Mouse (Mus musculus): ENCODE results near the gene Erich6b. TPM values are rescaled to one million over a fixed set of nuclear protein-coding genes. Genes with fewer than 3 reads are reported as not detected.

Gene Erich6b
- polyA plus RNA-seq, 1 experiment from 2014 or later, result not detected

- 63% methylated on average over 2 of the region's 2 CpGs for WGBS (ENCODE audit: insufficient replicate concordance)
- ATAC-seq (replicated peaks; ENCODE audit: insufficient number of reproducible peaks, low FRiP score, low TSS enrichment), result no peak
- no peak overlapping the region for H3K9ac ChIP-seq (ENCODE audit: low read depth, low read length)
- H3K4me1 ChIP-seq (ENCODE audit: control insufficient read depth, insufficient read depth, low read length), result no peaks in the 10 kb centered on the region
- no peaks in the 10 kb centered on the region for H3K27me3 ChIP-seq (ENCODE audit: control insufficient read depth, insufficient read depth, low read length)
- H3K36me3 ChIP-seq (ENCODE audit: control insufficient read depth, insufficient read depth, low read length), result no peaks in the 10 kb centered on the region
- H3K4me2 ChIP-seq, result no peak overlapping the region
- no peak overlapping the region for H3K4me3 ChIP-seq (ENCODE audit: low read depth, low read length)
- H3K27ac ChIP-seq (ENCODE audit: low read depth, low read length), result no peak overlapping the region
- no peaks in the 10 kb centered on the region for H3K9me3 ChIP-seq (replicated peaks; ENCODE audit: control insufficient read depth, low read length)
Observed at GRCm38 (mm10) chr14:75640846-75641245, 1.2 kb upstream of the Erich6b start.

DNA sequence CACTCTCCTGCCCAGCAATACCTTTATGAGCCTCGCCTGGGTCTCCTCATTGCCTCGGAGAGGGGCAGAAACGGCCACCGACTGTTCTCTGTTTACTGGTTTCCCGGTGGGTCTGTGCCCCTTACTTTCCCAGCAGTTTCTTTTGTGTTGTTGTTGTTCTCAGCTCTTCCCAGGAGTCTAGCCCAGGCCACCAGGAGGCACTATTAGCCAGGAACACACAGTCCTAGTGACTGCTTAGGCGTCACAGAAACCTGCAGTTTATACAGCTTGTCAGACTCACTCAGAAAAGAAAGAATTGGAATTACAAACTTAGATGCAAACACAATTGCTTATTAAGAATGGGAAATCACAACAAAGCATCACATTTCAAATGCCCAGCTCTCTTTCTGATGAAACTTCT is 690 bp upstream of the Erich6b start:
- H3K4me2 ChIP-seq, result no peak overlapping the region

DNA sequence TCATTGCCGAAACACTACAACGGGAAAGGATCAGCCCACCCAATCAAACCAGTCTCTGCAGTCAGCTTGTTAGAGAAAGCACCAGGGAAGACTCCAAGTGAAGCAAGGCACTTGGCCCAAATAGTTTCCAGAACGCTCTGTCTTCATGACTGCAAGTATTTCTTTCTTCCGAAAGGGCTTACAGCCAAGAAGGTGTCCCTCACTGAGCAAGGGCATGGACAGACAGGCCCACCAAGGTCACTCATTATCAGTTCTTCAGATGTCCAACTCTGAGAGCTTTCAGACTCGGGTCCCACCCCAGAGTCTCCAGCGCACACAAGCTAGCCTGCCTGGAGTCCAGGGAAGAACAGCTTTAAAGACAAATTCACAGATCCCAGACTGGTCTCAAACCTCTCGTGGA is 3.4 kb downstream of the Erich6b start:
- no peak overlapping the region for H3K4me2 ChIP-seq
- no peak overlapping the region for H3K4me3 ChIP-seq (ENCODE audit: low read depth, low read length)
- no peaks in the 10 kb centered on the region for H3K9me3 ChIP-seq (replicated peaks; ENCODE audit: control insufficient read depth, low read length)
- no peak for ATAC-seq (replicated peaks; ENCODE audit: insufficient number of reproducible peaks, low FRiP score, low TSS enrichment)
- H3K27me3 ChIP-seq (ENCODE audit: control insufficient read depth, insufficient read depth, low read length), result no peaks in the 10 kb centered on the region
- no peak overlapping the region for H3K27ac ChIP-seq (ENCODE audit: low read depth, low read length)
- H3K9ac ChIP-seq (ENCODE audit: low read depth, low read length), result no peak overlapping the region
- WGBS (ENCODE audit: insufficient replicate concordance), result 83% methylated on average over 7 of the region's 7 CpGs
- no peaks in the 10 kb centered on the region for H3K4me1 ChIP-seq (ENCODE audit: control insufficient read depth, insufficient read depth, low read length)
- no peaks in the 10 kb centered on the region for H3K36me3 ChIP-seq (ENCODE audit: control insufficient read depth, insufficient read depth, low read length)

More for the DNA sequence above, 690 bp upstream of the Erich6b start:
- Histone ChIP-seq H3K9me3 (replicated peaks; ENCODE audit: control insufficient read depth, low read length) (no peaks in the 10 kb centered on the region), H3K9ac (ENCODE audit: low read depth, low read length) (no peak overlapping the region), H3K4me1 (ENCODE audit: control insufficient read depth, insufficient read depth, low read length) (no peaks in the 10 kb centered on the region), H3K27ac (ENCODE audit: low read depth, low read length) (no peak overlapping the region), H3K27me3 (ENCODE audit: control insufficient read depth, insufficient read depth, low read length) (no peaks in the 10 kb centered on the region), H3K36me3 (ENCODE audit: control insufficient read depth, insufficient read depth, low read length) (no peaks in the 10 kb centered on the region), H3K4me3 (ENCODE audit: low read depth, low read length) (no peak overlapping the region)
- ATAC-seq (replicated peaks; ENCODE audit: insufficient number of reproducible peaks, low FRiP score, low TSS enrichment), result no peak
- WGBS (ENCODE audit: insufficient replicate concordance), result 72% methylated on average over 6 of the region's 6 CpGs

- H3K4me1 ChIP-seq (ENCODE audit: control insufficient read depth, insufficient read depth, low read length), result no peaks in the 10 kb centered on the region
- no peak overlapping the region for H3K9ac ChIP-seq (ENCODE audit: low read depth, low read length)
- 62% methylated on average over 9 of the region's 9 CpGs for WGBS (ENCODE audit: insufficient replicate concordance)
- no peak overlapping the region for H3K4me2 ChIP-seq
- no peak for ATAC-seq (replicated peaks; ENCODE audit: insufficient number of reproducible peaks, low FRiP score, low TSS enrichment)
- no peak overlapping the region for H3K27ac ChIP-seq (ENCODE audit: low read depth, low read length)
- no peaks in the 10 kb centered on the region for H3K36me3 ChIP-seq (ENCODE audit: control insufficient read depth, insufficient read depth, low read length)
- no peaks in the 10 kb centered on the region for H3K9me3 ChIP-seq (replicated peaks; ENCODE audit: control insufficient read depth, low read length)
- H3K4me3 ChIP-seq (ENCODE audit: low read depth, low read length), result no peak overlapping the region
- no peaks in the 10 kb centered on the region for H3K27me3 ChIP-seq (ENCODE audit: control insufficient read depth, insufficient read depth, low read length)
Observed at GRCm38 (mm10) chr14:75646060-75646459, 4.0 kb downstream of the Erich6b start.

DNA sequence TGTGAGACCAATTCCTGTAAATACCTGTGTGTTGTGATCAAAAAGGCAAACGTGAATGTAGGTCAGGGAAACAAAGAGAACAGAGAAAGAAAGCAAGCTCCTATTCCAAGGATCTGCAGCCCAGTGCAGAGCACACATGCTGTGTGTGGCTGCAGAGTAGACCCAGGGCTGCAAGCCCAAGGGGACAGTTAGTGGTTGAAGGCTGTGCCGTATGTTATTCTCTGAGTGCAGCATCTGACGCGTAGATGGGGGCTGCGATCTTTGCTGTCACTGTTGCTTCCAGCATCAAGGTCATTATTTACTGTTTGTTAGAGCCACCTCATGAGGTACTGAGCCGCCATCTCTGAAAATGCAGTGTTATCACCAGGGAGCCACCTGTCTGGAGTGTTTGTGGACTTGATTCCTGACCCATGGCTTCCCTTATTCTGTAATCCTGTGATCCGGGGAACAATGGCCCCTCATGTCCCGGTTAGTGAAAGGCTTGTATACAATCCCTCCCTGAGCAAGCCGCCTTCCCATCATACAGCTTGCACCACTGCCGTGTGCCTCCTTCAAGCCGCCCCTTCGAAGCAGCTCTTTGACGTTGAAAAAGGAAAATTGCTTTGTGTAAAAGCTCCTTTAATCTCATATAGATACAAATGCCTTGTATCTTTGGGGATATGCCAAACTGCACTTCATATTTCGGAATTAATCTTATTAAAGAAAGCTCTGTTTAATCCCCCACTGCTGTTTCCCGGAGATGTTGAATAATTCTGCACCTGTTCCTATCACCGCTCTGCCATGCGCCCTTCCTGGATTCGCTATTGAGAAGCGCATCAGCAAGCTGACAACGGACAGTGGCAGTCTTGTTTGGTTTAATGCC is 5.1 kb downstream of the Erich6b start:
- no peak for ATAC-seq (replicated peaks; ENCODE audit: insufficient number of reproducible peaks, low FRiP score, low TSS enrichment)
- WGBS (ENCODE audit: insufficient replicate concordance), result 63% methylated on average over 20 of the region's 20 CpGs
- H3K27ac ChIP-seq (ENCODE audit: low read depth, low read length), result no peak overlapping the region
- no peaks in the 10 kb centered on the region for H3K36me3 ChIP-seq (ENCODE audit: control insufficient read depth, insufficient read depth, low read length)
- H3K4me1 ChIP-seq (ENCODE audit: control insufficient read depth, insufficient read depth, low read length), result no peaks in the 10 kb centered on the region
- no peak overlapping the region for H3K4me2 ChIP-seq
- no peak overlapping the region for H3K9ac ChIP-seq (ENCODE audit: low read depth, low read length)
- H3K9me3 ChIP-seq (replicated peaks; ENCODE audit: control insufficient read depth, low read length), result no peaks in the 10 kb centered on the region
- H3K4me3 ChIP-seq (ENCODE audit: low read depth, low read length), result no peak overlapping the region
- H3K27me3 ChIP-seq (ENCODE audit: control insufficient read depth, insufficient read depth, low read length), result no peaks in the 10 kb centered on the region

- Histone ChIP-seq H3K4me3 (ENCODE audit: low read depth, low read length) (no peak overlapping the region), H3K9ac (ENCODE audit: low read depth, low read length) (no peak overlapping the region), H3K4me2 (no peak overlapping the region), H3K27ac (ENCODE audit: low read depth, low read length) (no peak overlapping the region), H3K36me3 (ENCODE audit: control insufficient read depth, insufficient read depth, low read length) (no peaks in the 10 kb centered on the region), H3K9me3 (replicated peaks; ENCODE audit: control insufficient read depth, low read length) (no peaks in the 10 kb centered on the region), H3K4me1 (ENCODE audit: control insufficient read depth, insufficient read depth, low read length) (no peaks in the 10 kb centered on the region), H3K27me3 (ENCODE audit: control insufficient read depth, insufficient read depth, low read length) (no peaks in the 10 kb centered on the region)
- no peak for ATAC-seq (replicated peaks; ENCODE audit: insufficient number of reproducible peaks, low FRiP score, low TSS enrichment)
- 62% methylated on average over 6 of the region's 6 CpGs for WGBS (ENCODE audit: insufficient replicate concordance)
Observed at GRCm38 (mm10) chr14:75660936-75661335, 18.9 kb downstream of the Erich6b start.

- Histone ChIP-seq H3K4me3 (ENCODE audit: low read depth, low read length) (no peak overlapping the region), H3K4me1 (ENCODE audit: control insufficient read depth, insufficient read depth, low read length) (no peaks in the 10 kb centered on the region), H3K4me2 (no peak overlapping the region), H3K36me3 (ENCODE audit: control insufficient read depth, insufficient read depth, low read length) (no peaks in the 10 kb centered on the region), H3K9me3 (replicated peaks; ENCODE audit: control insufficient read depth, low read length) (no peaks in the 10 kb centered on the region), H3K27ac (ENCODE audit: low read depth, low read length) (no peak overlapping the region), H3K9ac (ENCODE audit: low read depth, low read length) (no peak overlapping the region), H3K27me3 (ENCODE audit: control insufficient read depth, insufficient read depth, low read length) (no peaks in the 10 kb centered on the region)
- 78% methylated on average over 8 of the region's 8 CpGs for WGBS (ENCODE audit: insufficient replicate concordance)
- no peak for ATAC-seq (replicated peaks; ENCODE audit: insufficient number of reproducible peaks, low FRiP score, low TSS enrichment)
Observed at GRCm38 (mm10) chr14:75661548-75661947, 19.5 kb downstream of the Erich6b start.

GRCm38 (mm10) chr14:75665430-75666180 is 23.5 kb downstream of the Erich6b start:
- H3K9me3 ChIP-seq (replicated peaks; ENCODE audit: control insufficient read depth, low read length), result no peaks in the 10 kb centered on the region
- no peaks in the 10 kb centered on the region for H3K4me1 ChIP-seq (ENCODE audit: control insufficient read depth, insufficient read depth, low read length)
- H3K27me3 ChIP-seq (ENCODE audit: control insufficient read depth, insufficient read depth, low read length), result no peaks in the 10 kb centered on the region
- no peaks in the 10 kb centered on the region for H3K36me3 ChIP-seq (ENCODE audit: control insufficient read depth, insufficient read depth, low read length)
- no peak for ATAC-seq (replicated peaks; ENCODE audit: insufficient number of reproducible peaks, low FRiP score, low TSS enrichment)
- 88% methylated on average over 2 of the region's 2 CpGs for WGBS (ENCODE audit: insufficient replicate concordance)
- no peak overlapping the region for H3K4me3 ChIP-seq (ENCODE audit: low read depth, low read length)
- H3K9ac ChIP-seq (ENCODE audit: low read depth, low read length), result no peak overlapping the region
- H3K4me2 ChIP-seq, result no peak overlapping the region
- no peak overlapping the region for H3K27ac ChIP-seq (ENCODE audit: low read depth, low read length)
